Mouse (Mus musculus) megakaryocyte, embryonic 14.5 days (primary cell): Measurements from ENCODE around the gene Ap1s3. TPM values are rescaled to one million over a fixed set of nuclear protein-coding genes. Genes with fewer than 3 reads are reported as not detected.

Experiments
- H3K27me3 ChIP-seq: replicated peaks from 2 replicates; pipeline ENCODE3; 2012; ENCODE audit warnings: inconsistent platforms
- H3K36me3 ChIP-seq: replicated peaks from 2 replicates; pipeline ENCODE3; 2012; ENCODE audit warnings: low read length, inconsistent platforms, mixed read lengths
- H3K4me1 ChIP-seq: 2 replicates; pipeline ENCODE4 v1.6.1; 2012; ENCODE audit warnings: inconsistent platforms
- H3K4me3 ChIP-seq: replicated peaks from 2 replicates; pipeline ENCODE3; 2012; ENCODE audit warnings: moderate library complexity, mild to moderate bottlenecking, inconsistent platforms
- H3K9me3 ChIP-seq: 2 replicates; pipeline ENCODE4 v1.6.1; 2012; ENCODE audit warnings: inconsistent platforms
- FLI1 ChIP-seq: IDR thresholded peaks from 2 replicates; pipeline ENCODE4 v1.6.1; 2012; ENCODE audit warnings: low read length, inconsistent platforms, mixed read lengths
- GATA1 ChIP-seq: IDR thresholded peaks from 3 replicates; pipeline ENCODE4 v1.6.1; 2012; ENCODE audit warnings: mixed read lengths, low read length, inconsistent platforms, borderline replicate concordance
- polyA plus RNA-seq: library from polyadenylated mRNA; stranded (reverse); fragments of >175 nt; gene quantifications from 2 replicates; pipeline ENCODE4 v1.2.3, GENCODE M21; 2012; ENCODE audit warnings: low replicate concordance; ENCODE audit not compliant: insufficient read depth

The Ap1s3 gene
- polyA plus RNA-seq, 1 experiment: 2.7 TPM

- no peaks in the 10 kb centered on the region for H3K36me3 ChIP-seq
- no peak overlapping the region for H3K4me3 ChIP-seq
- peaks cover 12% of the 10 kb centered on the region for H3K9me3 ChIP-seq
- H3K27me3 ChIP-seq: no peaks in the 10 kb centered on the region
- no peaks in the 10 kb centered on the region for H3K4me1 ChIP-seq
- TF ChIP-seq GATA1: no peak
- no peak for TF ChIP-seq FLI1
Observed at GRCm38 (mm10) chr1:79602500-79602899, 69.3 kb downstream of the Ap1s3 start.

GRCm38 (mm10) chr1:79598385-79599178 lies 73.2 kb downstream of the Ap1s3 start:
- Histone ChIP-seq H3K27me3 (no peaks in the 10 kb centered on the region), H3K4me1 (no peaks in the 10 kb centered on the region), H3K4me3 (no peak overlapping the region), H3K9me3 (peaks cover 6% of the 10 kb centered on the region; the same call in 1 of the 2 replicates), H3K36me3 (no peaks in the 10 kb centered on the region)
- TF ChIP-seq GATA1: no peak
- TF ChIP-seq FLI1: no peak

DNA sequence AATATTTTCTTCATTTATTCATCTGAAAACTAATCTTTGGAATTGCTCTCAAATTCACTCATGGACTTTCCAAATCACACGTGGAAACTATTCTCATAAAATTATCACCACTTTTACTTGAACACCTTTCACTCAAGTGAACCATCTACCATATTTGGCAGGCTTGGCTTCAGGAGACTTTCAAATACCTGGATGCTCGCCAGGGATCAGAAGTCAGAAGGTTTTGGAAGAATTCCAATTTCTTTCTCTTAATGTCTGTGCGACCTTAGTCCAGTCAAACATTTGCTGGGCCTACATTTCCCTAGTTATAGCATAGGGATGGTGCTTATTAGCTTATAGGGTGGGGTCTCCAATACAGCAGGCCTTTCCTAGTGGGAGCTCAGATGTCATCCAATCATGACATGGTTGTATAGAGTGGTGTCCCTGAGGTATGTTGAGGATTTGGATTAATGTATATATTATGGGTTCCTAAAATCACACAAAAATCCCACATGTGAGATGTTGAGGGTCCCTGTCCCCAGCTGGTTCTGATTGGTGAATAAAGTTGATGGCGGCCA lies 79.0 kb downstream of the Ap1s3 start:
- Histone ChIP-seq H3K27me3 (no peaks in the 10 kb centered on the region), H3K9me3 (no peaks in the 10 kb centered on the region), H3K4me3 (no peak overlapping the region), H3K4me1 (no peaks in the 10 kb centered on the region), H3K36me3 (no peaks in the 10 kb centered on the region)
- TF ChIP-seq FLI1 (no peak), GATA1 (no peak)

DNA sequence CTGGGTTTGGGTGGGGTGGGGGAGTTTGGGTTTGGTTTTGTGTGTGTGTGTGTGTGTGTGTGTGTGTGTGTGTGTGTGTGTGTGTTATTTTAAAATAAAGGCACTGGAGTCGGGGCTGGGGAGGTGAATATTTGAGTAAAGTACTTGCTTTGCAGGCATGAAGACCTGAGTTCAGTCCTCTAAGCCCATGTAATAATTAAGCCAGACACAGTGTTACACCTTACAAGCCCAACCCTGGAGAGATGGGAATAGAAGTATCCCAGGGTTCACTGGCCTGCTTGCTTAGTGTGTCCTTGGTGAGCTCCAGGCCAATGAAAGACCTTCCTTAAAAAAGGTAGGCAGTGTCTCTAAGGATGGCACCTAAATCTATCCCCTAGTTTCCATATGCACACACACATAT lies 80.7 kb downstream of the Ap1s3 start:
- no peak for TF ChIP-seq FLI1
- H3K36me3 ChIP-seq: no peaks in the 10 kb centered on the region
- H3K27me3 ChIP-seq: no peaks in the 10 kb centered on the region
- no peaks in the 10 kb centered on the region for H3K9me3 ChIP-seq
- H3K4me3 ChIP-seq: no peak overlapping the region
- H3K4me1 ChIP-seq: no peaks in the 10 kb centered on the region

DNA sequence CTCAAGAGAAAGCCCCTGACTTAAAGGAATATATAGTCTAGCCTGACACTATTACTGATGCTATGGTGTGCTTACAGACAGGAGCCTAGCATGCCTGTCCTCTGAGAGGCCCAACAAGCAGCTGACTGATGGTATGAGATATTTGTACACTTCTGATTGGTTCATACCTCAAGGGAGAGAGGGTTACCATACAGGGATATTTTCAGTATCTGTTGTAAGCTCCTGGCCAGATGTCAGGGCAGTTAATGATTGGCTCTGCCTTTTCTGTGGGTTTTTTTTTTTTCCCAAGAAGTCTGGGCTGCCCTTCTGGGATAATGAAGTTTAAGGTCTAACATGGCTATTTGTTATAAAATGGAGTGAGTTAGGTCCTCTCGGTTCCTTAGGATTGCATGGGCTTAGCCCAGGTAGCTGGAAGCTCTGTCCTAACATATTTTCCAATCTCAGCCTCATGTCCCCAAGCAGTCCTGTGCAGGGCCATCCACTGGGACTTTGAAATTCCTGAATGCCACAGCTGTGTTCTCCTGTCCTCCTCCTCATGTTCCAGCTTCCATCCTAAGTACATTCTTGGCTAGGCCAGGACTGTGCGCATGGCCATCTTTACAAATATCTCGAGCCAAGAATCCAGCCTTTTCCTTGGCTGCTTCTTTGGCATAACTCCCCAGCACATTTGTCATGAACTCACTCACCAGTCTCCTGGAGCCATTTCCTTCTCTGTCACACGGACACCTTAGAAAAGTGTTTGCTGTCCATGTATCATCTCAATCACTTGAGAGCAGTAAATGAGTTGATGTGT lies 81.6 kb downstream of the Ap1s3 start:
- Histone ChIP-seq H3K4me1 (no peaks in the 10 kb centered on the region), H3K36me3 (no peaks in the 10 kb centered on the region), H3K9me3 (no peaks in the 10 kb centered on the region), H3K27me3 (no peaks in the 10 kb centered on the region), H3K4me3 (no peak overlapping the region)
- TF ChIP-seq FLI1 (no peak), GATA1 (no peak)

DNA sequence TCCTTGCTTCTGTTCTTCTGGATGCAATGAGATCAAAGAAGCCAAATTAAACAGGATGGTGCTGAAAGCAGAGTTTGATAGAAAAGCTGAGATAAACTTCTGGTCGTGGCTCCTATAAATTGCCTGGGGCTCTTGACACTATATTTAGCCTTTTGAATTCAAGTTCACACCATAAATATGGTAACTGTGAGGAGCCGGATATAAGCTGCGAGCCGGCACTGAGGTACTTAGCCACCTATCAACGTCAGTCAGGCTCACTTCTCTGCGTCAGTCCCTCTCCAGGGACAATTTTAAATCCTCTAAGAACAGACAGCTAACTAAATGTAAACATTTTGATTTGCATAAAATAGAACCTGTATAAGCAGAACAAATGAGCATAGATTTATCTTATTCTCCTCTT lies 82.3 kb downstream of the Ap1s3 start:
- Histone ChIP-seq H3K27me3 (no peaks in the 10 kb centered on the region), H3K4me1 (no peaks in the 10 kb centered on the region)
- TF ChIP-seq GATA1: no peak
- no peak for TF ChIP-seq FLI1

DNA sequence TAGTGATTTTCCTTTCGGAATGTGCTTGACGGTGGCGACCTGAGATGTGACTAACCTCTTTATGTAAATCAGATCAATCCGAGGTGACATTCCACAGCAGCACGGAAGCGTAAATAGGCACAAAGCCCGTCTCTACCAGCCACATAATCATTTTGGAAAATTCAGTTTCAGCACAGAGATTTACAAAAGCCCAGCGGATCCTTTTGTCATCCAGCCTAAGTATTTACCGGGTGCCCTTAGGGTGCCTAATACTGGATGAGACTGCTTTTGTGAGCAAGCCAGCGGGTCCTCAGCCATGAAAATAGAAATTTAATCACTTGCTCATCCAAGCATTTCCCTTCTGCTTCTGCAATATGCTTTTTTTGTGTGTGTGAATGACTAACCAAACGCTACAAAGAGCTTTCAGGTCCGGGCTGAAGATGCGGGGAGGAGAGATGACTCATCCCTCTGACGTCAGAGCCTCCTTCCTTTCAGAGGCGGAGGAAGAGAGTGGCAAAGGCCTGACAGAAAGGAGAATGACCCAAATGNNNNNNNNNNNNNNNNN lies 90.6 kb downstream of the Ap1s3 start:
- Histone ChIP-seq H3K27me3 (no peaks in the 10 kb centered on the region), H3K36me3 (no peaks in the 10 kb centered on the region), H3K4me1 (peaks cover 7% of the 10 kb centered on the region), H3K9me3 (no peaks in the 10 kb centered on the region; the same call in 1 of the 2 replicates), H3K4me3 (peak overlapping the region; percentile 74)
- no peak for TF ChIP-seq FLI1
- no peak for TF ChIP-seq GATA1

More for the DNA sequence above, 82.3 kb downstream of the Ap1s3 start:
- Histone ChIP-seq H3K36me3 (no peaks in the 10 kb centered on the region), H3K4me3 (no peak overlapping the region), H3K9me3 (no peaks in the 10 kb centered on the region)

GRCm38 (mm10) chr1:79577357-79577756 lies 94.4 kb downstream of the Ap1s3 start:
- no peak for TF ChIP-seq FLI1
- TF ChIP-seq GATA1: no peak
- Histone ChIP-seq H3K4me1 (peaks cover 7% of the 10 kb centered on the region), H3K36me3 (no peaks in the 10 kb centered on the region), H3K9me3 (no peaks in the 10 kb centered on the region; the same call in 1 of the 2 replicates), H3K4me3 (no peak overlapping the region), H3K27me3 (no peaks in the 10 kb centered on the region)

- TF ChIP-seq FLI1 (no peak), GATA1 (no peak)
- Histone ChIP-seq H3K9me3 (peaks cover 4% of the 10 kb centered on the region), H3K27me3 (no peaks in the 10 kb centered on the region), H3K4me3 (no peak overlapping the region), H3K4me1 (no peaks in the 10 kb centered on the region), H3K36me3 (no peaks in the 10 kb centered on the region)
Observed at GRCm38 (mm10) chr1:79571912-79572311, 99.9 kb downstream of the Ap1s3 start.

- H3K36me3 ChIP-seq: no peaks in the 10 kb centered on the region
- H3K27me3 ChIP-seq: no peaks in the 10 kb centered on the region
- peaks cover 4% of the 10 kb centered on the region for H3K9me3 ChIP-seq
- H3K4me3 ChIP-seq: no peak overlapping the region
- H3K4me1 ChIP-seq: no peaks in the 10 kb centered on the region
- TF ChIP-seq GATA1: no peak
- TF ChIP-seq FLI1: no peak
Observed at GRCm38 (mm10) chr1:79571126-79571525, 100.6 kb downstream of the Ap1s3 start.
